Mouse (Mus musculus): ENCODE measurements at regions not wholly inside any gene's neighbourhood (a gene's known extent, or its start where the extent isn't known, plus 50 kb on each side); places are given as distances from the start of the nearest gene placed in this dataset.

DNA sequence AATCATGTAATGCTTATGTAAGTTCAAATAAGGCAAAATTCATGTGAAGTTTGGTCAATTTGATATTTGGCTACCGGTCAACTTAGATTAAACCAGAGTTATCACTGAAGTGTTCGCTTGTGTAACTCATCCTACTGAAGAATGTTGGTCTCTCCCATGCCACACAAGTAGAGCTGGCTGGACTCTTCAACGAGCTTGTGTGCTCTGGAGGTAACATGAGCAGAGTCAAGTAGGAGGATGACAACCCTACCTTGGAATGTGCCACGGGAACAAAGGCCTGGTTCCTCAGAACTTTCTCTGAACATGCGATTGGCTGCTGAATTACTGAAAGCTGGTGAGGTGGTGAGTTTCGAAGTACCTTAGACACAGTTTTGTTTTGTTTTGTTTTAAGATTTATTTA lies 190.5 kb upstream of the Lyplal1 start:
- no peak for TF ChIP-seq CTCF (IDR thresholded peaks at IDR 0.05; ENCODE audit: low read depth, low read length)
- TF ChIP-seq POLR2A (IDR thresholded peaks at IDR 0.05; ENCODE audit: borderline replicate concordance, low read depth, low read length), result no peak
